Mouse (Mus musculus): ENCODE data around the gene Rara.
"Not testable (repeated sequence)": the region's sequence is repeated elsewhere in the genome, so short reads cannot be mapped to it uniquely, and the experiment has no call there.

The Rara gene

GRCm38 (mm10) chr11:98927438-98928076 lies at the start of gene Rara:
Gene Rara (plus strand): TSS chr11:98927818.
- DNase-seq (ENCODE audit: low read depth, low spot score): no peak

DNA sequence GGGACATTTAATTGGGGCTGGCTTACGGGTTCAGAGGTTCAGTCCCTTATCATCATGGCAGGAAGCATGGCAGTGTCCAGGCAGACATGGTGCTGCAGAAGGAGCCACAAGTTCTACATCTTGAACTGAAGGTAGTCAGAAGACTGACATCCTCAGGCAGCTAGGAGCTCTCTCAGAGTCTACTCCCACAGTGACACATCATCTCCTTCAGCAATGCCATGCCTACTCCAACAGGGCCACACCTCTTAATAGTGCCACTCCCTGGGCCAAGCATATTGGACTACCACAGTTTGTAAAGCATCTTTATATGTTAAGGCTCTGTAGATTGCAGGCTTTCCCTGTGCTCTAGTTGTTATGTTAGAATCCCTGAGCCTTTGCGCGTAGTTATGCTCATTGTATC lies 39.9 kb upstream of the Rara start:
- no peak for DNase-seq (ENCODE audit: low read depth, low spot score)

GRCm38 (mm10) chr11:98889077-98889476 lies 38.5 kb upstream of the Rara start:
- DNase-seq (ENCODE audit: low read depth, low spot score): no peak

DNA sequence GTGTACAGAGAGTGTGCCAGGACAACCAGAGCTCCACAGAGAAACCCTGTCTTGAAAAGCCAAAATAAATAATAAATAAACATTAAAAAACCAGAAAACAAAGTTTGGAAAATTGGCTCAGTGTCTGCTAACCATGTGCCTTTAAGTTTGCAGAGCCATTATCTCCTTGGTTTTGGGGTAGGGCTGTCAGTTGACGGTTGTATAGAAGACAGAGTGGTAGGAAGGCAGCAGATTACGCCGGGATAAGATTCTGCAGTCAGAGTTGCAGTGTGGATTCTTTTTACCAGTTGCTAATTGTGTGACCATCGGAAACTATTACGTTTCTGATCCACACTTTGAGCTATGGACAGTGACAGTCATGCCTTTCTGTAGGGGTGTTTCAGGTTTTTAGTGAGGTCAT lies 37.6 kb upstream of the Rara start:
- DNase-seq (ENCODE audit: low read depth, low spot score): no peak

DNA sequence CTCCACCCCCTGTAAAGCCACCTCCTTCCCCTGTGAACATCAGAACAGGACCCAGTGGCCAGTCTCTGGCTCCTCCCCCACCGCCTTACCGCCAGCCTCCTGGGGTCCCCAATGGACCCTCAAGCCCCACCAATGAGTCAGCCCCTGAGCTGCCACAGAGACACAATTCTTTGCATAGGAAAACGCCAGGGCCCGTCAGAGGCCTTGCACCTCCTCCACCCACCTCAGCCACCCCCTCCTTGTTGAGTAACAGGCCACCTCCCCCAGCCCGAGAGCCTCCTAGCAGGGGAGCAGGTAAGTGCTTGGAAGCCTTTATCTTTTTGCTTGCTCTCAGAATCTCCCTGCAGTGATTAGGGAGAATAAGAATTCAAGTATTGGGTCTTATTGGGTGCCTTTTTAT lies 35.2 kb upstream of the Rara start:
- no peak for DNase-seq (ENCODE audit: low read depth, low spot score)

DNA sequence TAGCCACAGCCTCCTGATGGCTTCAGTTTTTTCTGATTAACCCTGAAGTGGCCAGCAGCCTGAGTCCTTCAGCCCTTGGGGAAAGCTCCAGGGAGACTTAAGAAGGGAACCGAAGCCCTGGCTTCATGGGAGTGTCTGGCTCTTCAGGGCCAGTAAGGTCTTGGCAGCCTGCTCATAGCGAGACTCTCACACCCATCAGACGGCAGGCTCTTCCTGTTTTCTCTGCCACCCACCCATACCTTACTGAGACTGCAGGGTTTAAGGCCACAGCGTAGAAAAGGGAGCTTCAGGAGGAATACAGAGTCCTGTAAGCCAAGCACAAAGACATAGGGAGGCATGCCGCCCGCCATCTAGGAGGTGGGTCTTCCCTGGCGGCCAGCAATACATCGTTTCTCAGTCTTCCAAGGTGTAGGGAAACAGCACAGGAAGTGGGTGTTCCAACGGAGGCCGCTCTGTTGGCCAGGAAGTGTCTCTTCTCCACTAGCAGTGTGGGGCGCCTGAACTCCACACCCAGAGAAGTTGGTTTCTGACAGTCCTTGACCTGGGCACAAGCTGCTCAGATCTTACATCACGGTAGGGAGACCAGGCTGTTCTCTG lies 27.0 kb upstream of the Rara start:
- DNase-seq (ENCODE audit: low read depth, low spot score): no peak

DNA sequence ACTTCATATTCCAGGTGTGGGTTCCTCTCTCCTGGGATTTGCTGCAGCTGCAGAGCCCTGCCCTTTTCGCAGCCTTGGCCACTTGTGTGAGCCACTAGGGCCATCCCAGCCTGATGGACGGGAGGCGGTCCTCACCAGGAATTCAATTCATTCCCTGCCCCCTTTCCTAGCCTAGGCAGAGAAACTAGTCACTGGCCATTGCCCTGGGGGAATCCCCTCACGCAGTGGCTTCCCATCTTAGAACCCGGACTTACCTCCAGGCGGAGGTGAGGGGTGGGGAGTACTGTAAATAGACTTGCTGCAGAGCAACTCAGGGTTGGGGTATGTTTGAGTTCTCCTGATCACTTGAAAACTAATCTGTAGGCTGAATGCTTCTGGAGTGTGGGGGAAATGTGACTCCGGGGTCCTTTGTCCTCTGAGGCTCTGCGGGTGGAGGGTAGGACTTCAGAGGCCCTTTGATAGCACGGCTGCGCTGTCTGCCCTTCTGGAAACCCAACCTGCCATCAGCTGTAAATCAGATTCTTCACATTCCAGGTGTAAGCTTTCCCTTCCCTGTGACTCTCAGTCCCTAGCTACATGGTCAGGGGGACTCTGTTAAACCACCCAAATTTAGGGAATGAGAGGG lies 24.9 kb upstream of the Rara start:
- no peak for DNase-seq (ENCODE audit: low read depth, low spot score)

GRCm38 (mm10) chr11:98904577-98904976 lies 23.0 kb upstream of the Rara start:
- no peak for DNase-seq (ENCODE audit: low read depth, low spot score)

DNA sequence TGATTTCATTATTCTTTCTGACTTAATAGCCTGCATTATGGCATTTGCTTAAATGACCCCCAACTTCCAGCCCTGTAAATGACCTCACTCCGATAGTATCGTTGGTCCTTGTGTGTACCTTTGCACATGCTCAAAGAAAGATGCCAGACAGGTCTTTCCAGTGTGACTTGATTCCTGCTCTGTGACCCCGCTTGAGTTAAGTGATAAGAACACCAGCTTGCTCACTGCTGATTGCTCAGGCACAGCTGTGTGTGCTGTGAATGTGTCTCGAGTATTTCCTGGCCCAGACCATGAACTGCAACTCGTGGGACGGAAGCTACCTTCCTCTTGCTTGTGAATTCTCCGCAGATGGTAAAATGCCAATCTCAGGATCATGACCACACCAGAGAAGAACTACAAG lies 22.6 kb upstream of the Rara start:
- DNase-seq (ENCODE audit: low read depth, low spot score): no peak

DNA sequence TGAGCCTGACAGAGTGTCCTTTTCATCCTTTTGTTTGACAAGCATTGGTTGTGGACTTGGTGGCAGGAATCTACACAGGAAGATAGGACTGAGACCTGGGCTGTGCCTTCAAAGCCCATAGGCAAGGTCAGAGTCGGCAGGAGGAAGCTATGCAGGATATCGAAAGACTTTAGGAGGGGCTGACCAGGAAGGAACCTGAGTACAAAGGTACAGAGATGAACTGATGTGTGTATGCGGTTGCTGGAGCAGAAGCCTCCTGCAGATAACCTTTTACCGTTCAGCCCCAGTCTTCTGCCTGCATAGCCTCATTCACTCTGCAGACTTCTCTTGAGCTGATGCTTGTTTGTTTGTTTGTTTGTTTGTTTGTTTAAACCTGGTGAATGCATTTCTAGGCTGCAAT lies 22.0 kb upstream of the Rara start:
- DNase-seq (ENCODE audit: low read depth, low spot score): no peak

- DNase-seq (ENCODE audit: low read depth, low spot score): no peak
Measured at GRCm38 (mm10) chr11:98907063-98907436, 20.6 kb upstream of the Rara start.

DNA sequence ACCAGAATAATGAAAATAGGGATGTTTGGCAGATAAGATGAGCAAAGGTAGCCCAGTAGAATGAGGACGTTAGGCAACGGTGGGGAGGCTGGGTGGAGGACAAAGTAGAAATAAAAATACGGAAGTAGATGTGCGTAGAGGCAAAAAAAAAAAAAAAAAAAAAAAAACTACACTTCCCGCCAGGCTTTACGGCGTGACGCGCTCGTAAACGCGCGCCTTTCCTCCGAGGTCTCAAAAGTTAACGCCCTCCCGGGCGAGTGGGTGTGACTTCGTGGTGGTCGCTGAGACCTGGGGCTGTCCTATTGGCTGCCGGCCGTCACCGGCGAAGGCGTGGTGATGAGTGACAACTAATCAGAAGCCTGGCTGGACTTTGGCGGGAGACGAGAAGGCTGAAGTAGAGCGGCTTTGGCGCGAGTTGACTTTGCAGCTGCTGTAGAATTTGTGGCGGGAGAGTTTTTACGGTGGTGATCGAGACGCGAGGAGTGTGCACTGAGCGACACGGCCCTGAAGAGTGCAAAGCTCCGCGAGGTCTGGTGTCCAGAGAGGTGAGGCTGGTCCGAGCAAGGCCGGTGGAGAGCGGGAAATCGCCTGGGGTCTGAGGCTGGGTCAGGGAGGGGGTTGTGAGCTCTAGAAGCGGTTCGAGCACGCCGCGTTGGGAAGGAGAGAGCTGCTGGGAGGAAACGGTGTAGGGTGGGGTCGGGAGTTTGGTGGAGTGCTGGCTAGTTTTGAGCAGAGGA lies 20.0 kb upstream of the Rara start, which contains the start of gene Cdc6:
Cdc6 (plus strand) TSS at position 365 of the 737 bp plus-strand sequence.
- peak; percentile 76 for DNase-seq (ENCODE audit: low read depth, low spot score)

DNA sequence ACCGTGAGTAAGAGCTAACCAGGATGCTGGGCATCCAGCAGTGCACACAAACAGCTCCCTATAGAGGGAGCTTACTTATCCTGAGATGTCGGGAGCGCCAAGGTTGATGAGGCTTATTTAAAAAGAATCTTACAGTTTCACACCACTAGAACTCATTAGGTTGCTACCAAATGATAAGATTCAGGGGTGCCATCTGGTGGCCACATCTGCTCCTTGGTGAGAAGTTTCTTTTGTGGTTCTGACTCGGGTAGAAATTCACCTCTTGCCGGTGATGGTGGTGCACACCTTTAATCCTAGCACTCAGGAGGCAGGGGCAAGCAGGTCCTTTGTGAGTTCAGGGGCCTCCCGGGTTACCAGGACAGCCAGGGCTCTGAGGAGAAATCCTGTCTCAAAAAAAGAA lies 18.0 kb upstream of the Rara start:
- no peak for DNase-seq (ENCODE audit: low read depth, low spot score)

- no peak for DNase-seq (ENCODE audit: low read depth, low spot score)
Measured at GRCm38 (mm10) chr11:98910415-98910814, 17.2 kb upstream of the Rara start.

GRCm38 (mm10) chr11:98911498-98911897 lies 16.1 kb upstream of the Rara start:
- DNase-seq (ENCODE audit: low read depth, low spot score): no peak

DNA sequence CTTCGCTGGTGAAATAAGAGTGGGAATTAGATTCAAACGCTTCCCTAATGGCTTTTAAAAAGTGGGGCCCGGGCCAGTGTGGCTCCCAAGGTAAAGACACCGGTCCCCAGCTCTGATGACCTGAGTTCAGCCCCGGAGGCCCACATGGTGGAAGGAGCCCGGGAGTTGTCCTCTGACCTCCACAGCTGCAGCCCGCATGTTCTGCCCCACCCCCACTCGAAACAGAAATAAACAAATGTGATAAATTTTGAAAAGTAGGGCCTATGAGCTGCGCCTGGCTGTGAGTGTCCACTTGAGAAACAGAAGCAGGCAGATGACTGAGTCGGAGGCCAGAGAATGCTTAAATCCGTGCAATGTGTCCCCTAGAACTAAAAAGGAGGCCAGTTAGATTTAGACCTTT lies 13.4 kb upstream of the Rara start:
- DNase-seq (ENCODE audit: low read depth, low spot score): no peak

DNA sequence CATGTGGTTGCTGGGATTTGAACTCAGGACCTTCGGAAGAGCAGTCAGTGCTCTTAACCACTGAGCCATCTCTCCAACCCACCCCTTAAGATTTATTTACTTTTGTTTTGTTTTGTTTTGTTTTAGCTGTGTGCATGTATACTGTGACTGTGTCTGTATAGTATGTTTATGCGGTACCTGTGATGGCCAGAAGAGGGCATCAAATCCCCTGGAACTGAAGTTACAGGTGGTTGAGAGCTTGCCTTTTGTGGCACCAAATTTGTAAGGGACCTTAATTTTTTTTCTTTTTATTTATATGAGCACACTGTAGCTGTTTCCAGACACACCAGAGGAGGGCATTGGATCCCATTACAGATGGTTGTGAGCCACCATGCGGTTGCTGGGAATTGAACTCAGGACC lies 11.2 kb upstream of the Rara start:
- DNase-seq (ENCODE audit: low read depth, low spot score): not testable (repeated sequence)

DNA sequence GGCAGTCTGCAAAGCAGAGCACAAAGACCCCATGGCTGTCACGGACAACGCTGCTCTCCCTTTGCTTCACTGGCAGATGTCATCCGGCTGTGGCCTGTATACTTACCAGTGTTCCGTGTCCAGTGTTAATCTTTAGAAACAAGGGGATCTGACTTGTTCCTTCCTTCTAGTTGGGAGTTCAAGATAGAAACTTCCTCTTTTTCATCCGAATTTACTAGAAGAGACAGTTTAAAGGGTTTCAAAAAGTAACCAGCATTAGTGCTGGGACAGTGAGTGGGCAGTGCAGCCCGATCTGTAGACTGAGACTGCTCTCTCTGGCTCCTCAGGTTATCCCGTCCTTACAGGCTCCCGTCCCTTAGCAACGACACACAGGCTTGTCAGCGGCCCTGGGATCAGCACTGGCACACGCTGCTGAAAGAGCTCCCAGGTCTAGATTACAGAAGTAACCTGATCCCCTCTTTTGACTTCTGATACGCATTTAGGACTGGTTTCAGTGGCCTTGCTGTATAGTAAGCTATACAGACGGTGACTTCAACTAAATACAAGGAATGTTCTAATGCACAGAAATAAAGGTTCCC lies 10.1 kb upstream of the Rara start:
- no peak for DNase-seq (ENCODE audit: low read depth, low spot score)

- DNase-seq (ENCODE audit: low read depth, low spot score): no peak
Measured at GRCm38 (mm10) chr11:98918231-98918630, 9.4 kb upstream of the Rara start.

- DNase-seq (ENCODE audit: low read depth, low spot score): no peak
Measured at GRCm38 (mm10) chr11:98919009-98919408, 8.6 kb upstream of the Rara start.

- not testable (repeated sequence) for DNase-seq (ENCODE audit: low read depth, low spot score)
Measured at GRCm38 (mm10) chr11:98921813-98922212, 5.8 kb upstream of the Rara start.

GRCm38 (mm10) chr11:98922307-98922706 lies 5.3 kb upstream of the Rara start:
- DNase-seq (ENCODE audit: low read depth, low spot score): not testable (repeated sequence)

Data from retina, adult 2 months (tissue).